Mouse (Mus musculus): ENCODE results near the gene Srsf1. TPM values are rescaled to one million over a fixed set of nuclear protein-coding genes. Genes with fewer than 3 reads are reported as not detected.

The Srsf1 gene
- polyA plus RNA-seq (2012; rRNA removed; ENCODE audit: low replicate concordance) = 68.3 and 160 TPM in 2 replicates

GRCm38 (mm10) chr11:88046944-88047794, at the start of gene Srsf1:
TSS of gene Srsf1 (plus strand) at chr11:88047373.

GRCm38 (mm10) chr11:88067586-88068410, 20.6 kb downstream of the Srsf1 start, which contains the start of gene Vezf1:
TSS of gene Vezf1 (plus strand) at chr11:88068279.

GRCm38 (mm10) chr11:88098021-88098729, 51.0 kb downstream of the Srsf1 start, which contains the start of gene Cuedc1:
TSS of gene Cuedc1 (plus strand) at chr11:88098058.

Other genes with a start within 250 kb of the Srsf1 start
- 0.11 and 0.14 TPM in 2 replicates for gene Lpo, start 219.1 kb upstream of the Srsf1 start, polyA plus RNA-seq (2012; rRNA removed; ENCODE audit: low replicate concordance)
- gene Mks1, start 194.2 kb upstream of the Srsf1 start, polyA plus RNA-seq (2012; rRNA removed; ENCODE audit: low replicate concordance) = 13.6 and 14.6 TPM in 2 replicates
- 0.07 and 0.42 TPM in 2 replicates for gene Epx, start 171.8 kb upstream of the Srsf1 start, polyA plus RNA-seq (2012; rRNA removed; ENCODE audit: low replicate concordance)
- not detected in 2 replicates for gene Olfr462, start 155.1 kb upstream of the Srsf1 start, polyA plus RNA-seq (2012; rRNA removed; ENCODE audit: low replicate concordance)
- gene Olfr463, start 150.0 kb upstream of the Srsf1 start, polyA plus RNA-seq (2012; rRNA removed; ENCODE audit: low replicate concordance) = not detected in 2 replicates
- not detected in 2 replicates for gene Olfr464, start 126.4 kb upstream of the Srsf1 start, polyA plus RNA-seq (2012; rRNA removed; ENCODE audit: low replicate concordance)
- 61.7 and 97.8 TPM in 2 replicates for gene Dynll2, start 59.8 kb upstream of the Srsf1 start, polyA plus RNA-seq (2012; rRNA removed; ENCODE audit: low replicate concordance)
- 15.1 and 28.3 TPM in 2 replicates for gene Vezf1, start 20.9 kb downstream of the Srsf1 start, polyA plus RNA-seq (2012; rRNA removed; ENCODE audit: low replicate concordance)
- 40.3 and 40.6 TPM in 2 replicates for gene Cuedc1, start 50.7 kb downstream of the Srsf1 start, polyA plus RNA-seq (2012; rRNA removed; ENCODE audit: low replicate concordance)
- gene Mrps23, start 157.0 kb downstream of the Srsf1 start, polyA plus RNA-seq (2012; rRNA removed; ENCODE audit: low replicate concordance) = 35.3 and 39.0 TPM in 2 replicates
- not detected in 2 replicates for gene Ccdc182, start 246.7 kb downstream of the Srsf1 start, polyA plus RNA-seq (2012; rRNA removed; ENCODE audit: low replicate concordance)

All from mammary gland, adult 2 months (tissue).